10 mouse cellular contexts compared by ENCODE assay signal in genomic region chr12:91675937-91676336, GRCm38 (mm10).
DNase-seq lines count a peak whose midpoint lies in the region; ATAC-seq lines count a peak whose summit lies in the region.
"Had no signal": no experiment of that assay in that cellular context is flagged by ENCODE, and none has a peak within 500 bp of the region (broad histone marks: within the 10 kb centered on the region; RNA-seq: fewer than 3 reads in every experiment).

No protein-coding gene starts in this region.

- WGBS in hindbrain, embryonic 14.5 days: 65% methylated on average over 9 of the region's 9 CpGs
- 89% methylated on average over 8 of the region's 9 CpGs for WGBS in hindbrain, embryonic 12.5 days
- 40% methylated on average over 9 of the region's 9 CpGs for WGBS in lung, embryonic 16.5 days
- 69% methylated on average over 9 of the region's 9 CpGs for WGBS in stomach, embryonic 15.5 days

- H3K4me3 ChIP-seq in hindbrain, embryonic 14.5 days (replicated peaks; ENCODE audit: low read length): no peak overlapping the region
- no peak overlapping the region for H3K4me3 ChIP-seq in hindbrain, embryonic 12.5 days
- H3K4me3 ChIP-seq in lung, embryonic 16.5 days (ENCODE audit: low read length): no peak overlapping the region
- no peak overlapping the region for H3K4me3 ChIP-seq in stomach, embryonic 15.5 days (replicated peaks)
- H3K4me3 ChIP-seq: left cerebral cortex, adult 2 months had no signal

- H3K4me1 ChIP-seq in hindbrain, embryonic 14.5 days (replicated peaks; ENCODE audit: control insufficient read depth, insufficient read depth, low read length): 0 out of 2 replicates have a peak, but pooled peaks cover 3% of the 10 kb centered on the region
- peaks cover 5% of the 10 kb centered on the region for H3K4me1 ChIP-seq in hindbrain, embryonic 12.5 days
- peaks cover 13% of the 10 kb centered on the region for H3K4me1 ChIP-seq in lung, embryonic 16.5 days (replicated peaks; ENCODE audit: control insufficient read depth, insufficient read depth, low read length)
- H3K4me1 ChIP-seq in stomach, embryonic 15.5 days: peaks cover 7% of the 10 kb centered on the region; the same call in 1 of the 2 replicates

- no peak overlapping the region for H3K4me2 ChIP-seq in hindbrain, embryonic 14.5 days (replicated peaks)
- no peak overlapping the region for H3K4me2 ChIP-seq in hindbrain, embryonic 12.5 days (replicated peaks)
- no peak overlapping the region for H3K4me2 ChIP-seq in lung, embryonic 16.5 days (ENCODE audit: low read depth, low read length)
- no peak overlapping the region for H3K4me2 ChIP-seq in stomach, embryonic 15.5 days

- peak; percentile 67 for DNase-seq in hindbrain, embryonic 14.5 days (ENCODE audit: low spot score)
- no peak for DNase-seq in lung, postnatal 25 days (ENCODE audit: low spot score)
- DNase-seq in layer of hippocampus, postnatal 25 days (ENCODE audit: extremely low spot score in 1 of 2, low spot score in 1 of 2): no peak
- DNase-seq: heart, adult 18-20 months; right cerebral cortex, postnatal 25 days had no signal

- no peak overlapping the region for H3K27ac ChIP-seq in hindbrain, embryonic 14.5 days
- H3K27ac ChIP-seq in hindbrain, embryonic 12.5 days: no peak overlapping the region
- H3K27ac ChIP-seq in lung, embryonic 16.5 days (ENCODE audit: low read length): no peak overlapping the region
- no peak overlapping the region for H3K27ac ChIP-seq in stomach, embryonic 15.5 days
- H3K27ac ChIP-seq: left cerebral cortex, adult 2 months had no signal

- peak; percentile 25; the same call in 1 of the 2 replicates for ATAC-seq in hindbrain, embryonic 14.5 days (ENCODE audit: low FRiP score)
- ATAC-seq in hindbrain, embryonic 12.5 days (ENCODE audit: low FRiP score): no peak
- peak; percentile 64 for ATAC-seq in lung, embryonic 16.5 days (ENCODE audit: low read depth)
- peak; percentile 51 to 57; a peak in 3 of 4 replicates for ATAC-seq in hematopoietic stem cell, adult 5-6 weeks (replicated peaks in 1 of 2; ENCODE audit: insufficient read depth in 1 of 2, low FRiP score in 2 of 2, low TSS enrichment in 1 of 2, low read depth in 1 of 2, poor library complexity in 2 of 2, severe bottlenecking in 2 of 2)
- ATAC-seq in stomach, embryonic 15.5 days (ENCODE audit: insufficient read depth, low FRiP score, low read depth): peak; percentile 45; the same call in 1 of the 2 replicates

- no peaks in the 10 kb centered on the region for H3K36me3 ChIP-seq in hindbrain, embryonic 14.5 days (replicated peaks; ENCODE audit: control insufficient read depth, insufficient read depth)
- no peaks in the 10 kb centered on the region for H3K36me3 ChIP-seq in hindbrain, embryonic 12.5 days
- H3K36me3 ChIP-seq in lung, embryonic 16.5 days (ENCODE audit: control insufficient read depth, insufficient read depth, low read length): no peaks in the 10 kb centered on the region
- H3K36me3 ChIP-seq in stomach, embryonic 15.5 days: no peaks in the 10 kb centered on the region

- H3K27me3 ChIP-seq in hindbrain, embryonic 14.5 days (ENCODE audit: control insufficient read depth, insufficient read depth, low read length): no peaks in the 10 kb centered on the region
- H3K27me3 ChIP-seq in hindbrain, embryonic 12.5 days: no peaks in the 10 kb centered on the region
- no peaks in the 10 kb centered on the region for H3K27me3 ChIP-seq in lung, embryonic 16.5 days (ENCODE audit: control insufficient read depth, insufficient read depth, low read depth, low read length)
- no peaks in the 10 kb centered on the region for H3K27me3 ChIP-seq in stomach, embryonic 15.5 days (replicated peaks)

- H3K9me3 ChIP-seq in hindbrain, embryonic 14.5 days (ENCODE audit: control insufficient read depth, low read length): no peaks in the 10 kb centered on the region
- H3K9me3 ChIP-seq in hindbrain, embryonic 12.5 days (replicated peaks): no peaks in the 10 kb centered on the region
- no peaks in the 10 kb centered on the region for H3K9me3 ChIP-seq in lung, embryonic 16.5 days (ENCODE audit: control insufficient read depth, low read length)
- H3K9me3 ChIP-seq in stomach, embryonic 15.5 days: no peaks in the 10 kb centered on the region

- no peak overlapping the region for H3K9ac ChIP-seq in hindbrain, embryonic 14.5 days
- no peak overlapping the region for H3K9ac ChIP-seq in hindbrain, embryonic 12.5 days
- no peak overlapping the region for H3K9ac ChIP-seq in lung, embryonic 16.5 days (ENCODE audit: low read length)
- H3K9ac ChIP-seq in stomach, embryonic 15.5 days: no peak overlapping the region
